Mouse (Mus musculus) spleen, adult 2 months (tissue): ENCODE results near the gene Xrra1.
A peak's percentile ranks its signal among the peaks of the same experiment; 100 is the strongest.

Source experiments
- CTCF ChIP-seq: fragments of 200-500 bp; IDR thresholded peaks from 2 replicates; pipeline ENCODE4 v1.5.1; 2011; ENCODE audit warnings: mild to moderate bottlenecking, inconsistent platforms; ENCODE audit not compliant: insufficient read depth, insufficient read length, insufficient replicate concordance; ENCODE audit errors: extremely low read depth
- POLR2A ChIP-seq: fragments of 200-500 bp; IDR thresholded peaks from 2 replicates; pipeline ENCODE4 v1.6.1; 2011; ENCODE audit warnings: low read depth, low read length, inconsistent platforms

GRCm38 (mm10) chr7:99916741-99917319 is 57.9 kb downstream of the Xrra1 start:
- TF ChIP-seq POLR2A (no peak), CTCF (peak; percentile 49; the same call in 1 of the 2 replicates)
